Mouse (Mus musculus): ENCODE data around the gene Stx3.

DNA sequence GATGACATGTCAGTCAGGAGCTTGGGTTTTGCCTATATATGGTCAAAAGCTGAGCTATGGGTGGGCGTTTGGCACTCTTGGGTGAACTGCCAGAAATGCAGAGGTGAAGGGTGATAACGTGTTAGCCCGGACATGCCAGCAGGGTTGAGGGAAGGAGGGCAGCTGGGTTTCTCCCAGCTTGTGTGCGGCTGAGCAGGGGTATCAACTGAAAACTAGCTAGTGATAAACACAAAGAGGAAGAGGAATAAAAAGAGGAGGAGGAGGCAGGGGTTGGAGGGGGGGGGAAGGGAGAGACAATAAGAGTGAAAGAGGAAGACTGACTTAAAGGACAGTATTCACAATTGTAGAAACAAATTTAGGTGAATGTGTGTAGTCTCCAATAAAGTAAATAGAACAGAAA lies 33.4 kb upstream of the Stx3 start:
- TF ChIP-seq GATA1 (IDR thresholded peaks at IDR 0.05; ENCODE audit: low read length) (no peak), TAL1 (IDR thresholded peaks at IDR 0.05; ENCODE audit: low read length) (no peak)

Data from erythroblast, embryonic 14.5 days (primary cell).